Mouse (Mus musculus): ENCODE data around the gene Rapgef3.

Rapgef3 gene

DNA sequence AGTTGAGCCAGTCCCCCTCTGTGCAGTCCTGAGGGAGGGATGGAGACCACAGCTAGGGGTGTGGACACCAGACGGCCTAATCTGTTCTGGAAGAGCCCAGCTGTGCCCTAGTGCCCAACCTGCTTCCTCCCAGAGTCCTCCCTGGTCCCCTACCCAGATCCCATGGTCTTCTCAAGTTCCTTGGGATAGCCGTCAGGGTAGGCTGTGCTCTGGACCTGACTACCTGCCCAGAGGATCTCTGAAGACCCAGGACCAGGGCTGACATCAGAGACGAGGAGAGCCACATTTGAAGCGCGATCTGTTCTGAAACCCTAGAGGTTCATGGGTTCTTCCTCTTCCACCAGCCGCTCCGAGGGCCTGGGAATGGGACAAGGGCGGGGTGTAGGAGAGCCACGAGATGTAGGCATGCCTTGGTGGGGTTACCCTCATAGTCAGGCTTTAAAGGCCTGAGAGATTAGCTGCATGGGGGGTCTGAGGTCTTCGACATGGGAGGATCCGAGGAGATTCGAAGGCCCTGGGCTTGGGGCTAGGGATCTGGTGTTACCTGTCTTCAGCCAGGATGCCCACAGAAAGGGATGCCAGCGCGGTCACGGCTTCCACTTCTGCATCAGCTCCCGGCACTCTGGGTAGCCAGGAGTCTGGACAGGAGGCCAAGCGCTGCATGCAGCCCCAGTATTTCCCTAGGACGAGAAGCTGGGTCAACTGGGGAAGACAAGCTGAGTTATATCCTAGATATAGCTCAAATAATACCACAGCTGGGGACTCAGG lies 25.8 kb upstream of the Rapgef3 start:
- DNase-seq (ENCODE audit: low read depth, low spot score) = no peak

DNA sequence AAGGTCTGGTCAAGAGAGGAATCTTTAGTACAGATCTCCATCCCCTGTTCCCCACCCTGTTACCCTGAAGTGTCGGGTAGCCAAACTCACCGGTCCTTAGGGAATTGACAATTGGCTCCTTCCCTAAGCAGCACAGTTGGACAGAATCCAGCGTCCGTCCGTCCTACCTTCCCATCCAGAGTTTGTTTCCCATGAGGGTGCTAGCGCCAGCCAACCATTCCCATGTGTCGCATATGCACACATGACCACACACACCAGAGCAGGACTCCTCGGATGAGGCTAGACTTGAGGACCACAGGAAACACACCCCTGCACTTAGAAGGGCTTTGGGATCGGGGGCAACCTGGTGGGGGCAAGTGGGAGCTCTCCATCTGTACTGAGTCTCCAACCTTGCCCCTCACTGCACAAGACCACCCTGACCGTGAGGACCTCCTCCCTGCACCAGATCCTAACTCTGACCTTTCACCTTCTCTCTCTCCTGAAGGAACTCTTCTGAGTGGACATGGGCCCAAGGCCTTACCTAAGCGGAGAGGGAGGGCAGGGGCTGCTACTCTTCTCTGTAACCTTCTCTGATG lies 23.4 kb upstream of the Rapgef3 start:
- no peak for DNase-seq (ENCODE audit: low read depth, low spot score)

DNA sequence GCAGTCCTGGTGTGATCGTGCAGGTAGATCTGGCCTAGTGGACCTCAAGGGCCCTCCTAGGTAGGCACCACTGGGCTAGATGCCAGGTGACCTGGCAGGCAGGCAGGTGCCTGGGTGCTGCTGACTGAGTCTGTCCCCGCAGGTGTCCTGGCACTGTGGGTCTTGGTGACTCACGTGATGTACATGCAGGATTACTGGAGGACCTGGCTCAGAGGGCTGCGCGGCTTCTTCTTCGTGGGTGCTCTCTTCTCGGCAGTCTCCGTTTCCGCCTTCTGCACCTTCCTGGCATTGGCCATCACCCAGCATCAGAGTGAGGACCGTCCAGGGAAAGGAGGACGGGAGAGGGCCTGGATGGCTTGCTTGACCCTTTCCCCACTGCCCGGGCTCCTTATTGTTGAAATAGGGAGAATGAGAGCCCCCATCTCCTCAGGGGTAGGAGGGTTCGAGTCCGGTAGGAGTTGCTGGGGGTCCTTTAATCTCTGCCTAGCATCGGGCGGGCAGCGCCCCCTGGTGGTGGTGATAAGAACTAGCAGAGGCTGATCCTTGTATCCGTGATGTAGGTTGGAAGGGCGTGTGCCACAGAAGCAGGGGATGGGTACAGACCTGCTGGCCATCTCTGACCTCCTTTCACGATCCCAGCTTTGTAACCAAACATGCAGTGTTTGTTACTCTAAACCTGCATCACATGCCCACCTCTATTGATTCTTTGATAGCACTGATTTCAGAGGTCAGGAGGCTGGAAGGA lies 22.2 kb upstream of the Rapgef3 start:
- DNase-seq (ENCODE audit: low read depth, low spot score) = no peak

DNA sequence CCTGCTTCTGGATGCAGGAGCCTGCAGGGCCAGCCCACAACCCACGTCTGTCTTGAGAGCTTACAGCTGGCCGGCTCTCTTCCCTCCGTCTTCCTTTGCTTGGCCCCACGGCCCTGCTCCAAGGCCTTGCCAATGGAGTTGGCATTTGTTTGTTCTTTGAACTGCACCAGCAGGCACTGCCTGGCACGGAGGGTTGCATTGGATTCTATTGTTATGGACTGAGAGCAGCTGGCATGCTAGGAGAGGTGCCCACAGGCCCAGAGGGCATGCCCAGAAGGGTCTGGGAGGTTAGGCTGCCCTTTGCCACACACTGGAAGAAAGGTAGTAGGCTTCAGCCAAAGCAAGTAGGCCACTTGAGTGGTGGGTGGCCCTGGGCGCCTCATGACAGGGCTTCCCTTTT lies 21.0 kb upstream of the Rapgef3 start:
- no peak for DNase-seq (ENCODE audit: low read depth, low spot score)

DNA sequence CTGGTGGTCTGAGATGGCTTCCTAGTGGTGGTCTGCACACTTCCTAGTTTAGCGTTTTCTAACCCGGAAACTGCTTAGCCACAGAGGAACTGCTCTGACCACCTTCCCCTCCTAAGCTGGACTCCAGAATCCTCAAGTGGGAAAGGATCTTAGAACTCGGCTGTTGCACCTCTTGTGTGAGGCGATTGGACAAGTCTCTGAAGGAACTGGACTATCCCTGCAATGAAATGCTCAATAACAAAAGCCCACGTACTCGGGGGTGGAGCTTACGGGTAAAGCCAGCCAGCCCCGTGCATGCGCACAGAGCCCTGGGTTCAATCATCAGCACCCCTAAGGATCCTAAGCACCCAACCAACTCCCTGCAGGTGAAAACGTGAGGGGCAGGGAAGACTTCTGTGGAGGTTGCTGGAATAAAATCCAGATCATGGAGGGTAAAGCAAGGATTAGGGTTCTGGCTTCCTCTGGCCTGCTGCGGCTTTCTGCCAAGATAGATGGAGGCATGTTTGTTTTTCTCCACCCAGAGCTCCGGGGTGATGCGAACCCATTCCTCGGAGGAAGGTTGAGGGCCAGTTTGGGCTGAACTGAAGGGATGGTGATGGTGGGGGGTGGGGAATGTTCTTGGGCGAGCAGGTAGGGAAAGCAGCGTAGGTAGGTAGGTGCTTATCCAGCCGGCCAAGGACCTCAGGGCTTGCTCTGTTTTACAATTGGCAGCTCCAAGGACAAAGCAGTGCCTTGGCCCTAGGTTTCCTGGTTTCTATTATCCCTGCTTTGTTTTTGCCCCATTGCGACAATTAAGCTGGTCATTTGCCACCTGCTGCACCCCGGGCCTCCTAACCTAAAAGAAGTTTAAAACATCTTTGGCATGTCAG lies 20.3 kb upstream of the Rapgef3 start:
- DNase-seq (ENCODE audit: low read depth, low spot score) = no peak

DNA sequence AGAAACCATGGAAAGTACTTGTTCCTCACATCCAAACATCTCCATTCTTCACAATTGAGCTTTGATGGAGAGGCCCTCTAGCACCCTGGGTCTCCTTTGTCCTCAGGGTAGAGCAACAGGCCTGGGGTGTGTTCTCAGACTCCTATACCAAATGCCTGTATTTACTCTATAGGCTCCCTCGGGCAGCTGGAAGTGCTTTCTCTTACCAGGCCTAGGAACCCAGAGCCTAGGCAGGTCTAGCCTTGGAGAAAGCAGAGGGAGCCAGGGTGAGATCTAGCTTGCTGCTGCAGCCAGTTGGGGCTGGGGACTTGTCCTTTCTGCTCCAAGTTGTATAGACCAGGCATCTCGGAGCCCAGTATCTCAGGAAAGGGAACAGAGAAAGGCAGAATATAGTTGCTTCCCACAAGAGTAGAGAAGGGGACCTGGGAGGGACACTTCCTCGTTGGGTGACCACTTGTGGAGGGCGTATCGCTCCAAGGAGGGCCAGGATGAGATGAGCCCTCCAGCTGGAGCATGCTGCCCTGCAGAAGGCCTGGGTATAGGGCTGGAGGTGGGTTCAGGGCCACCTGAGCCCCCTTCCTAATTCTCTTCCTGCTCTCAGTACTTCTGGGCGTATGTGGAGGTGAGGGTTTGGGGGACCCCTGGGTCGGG lies 19.5 kb upstream of the Rapgef3 start:
- DNase-seq (ENCODE audit: low read depth, low spot score) = no peak

DNA sequence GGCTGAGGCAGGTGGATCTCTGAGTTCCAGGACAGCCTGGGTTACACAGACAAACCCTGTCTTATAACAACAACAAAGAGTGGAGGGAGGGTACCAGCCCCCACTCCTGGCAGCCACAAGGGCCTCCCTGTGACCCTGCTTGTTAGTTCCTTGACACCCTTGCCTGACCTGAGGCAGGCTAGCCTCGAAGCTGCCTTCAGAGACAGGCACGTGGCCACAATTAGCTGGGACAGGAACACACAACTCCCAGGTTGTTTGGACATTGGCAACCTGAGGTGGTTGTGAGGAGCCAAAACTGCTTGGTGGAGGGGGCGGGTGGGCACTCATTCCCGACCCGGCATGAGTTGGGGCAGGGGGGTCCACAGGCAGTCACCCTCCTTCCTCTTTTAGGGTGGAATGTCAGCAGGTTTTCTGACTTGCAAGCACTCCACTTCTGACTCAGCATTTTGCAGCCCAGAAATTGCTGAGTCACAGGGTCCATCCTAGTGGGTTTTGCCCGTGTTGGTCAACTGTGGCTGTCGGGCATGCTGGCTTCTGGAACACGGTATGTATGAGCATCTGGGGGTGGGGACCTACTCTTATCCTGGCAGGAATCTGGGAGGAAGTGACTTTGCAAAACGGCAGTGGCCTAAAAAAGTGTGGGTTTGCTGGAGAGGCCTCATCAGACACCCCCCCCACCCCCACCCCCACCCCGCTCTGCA lies 18.8 kb upstream of the Rapgef3 start:
- DNase-seq (ENCODE audit: low read depth, low spot score) = no peak

DNA sequence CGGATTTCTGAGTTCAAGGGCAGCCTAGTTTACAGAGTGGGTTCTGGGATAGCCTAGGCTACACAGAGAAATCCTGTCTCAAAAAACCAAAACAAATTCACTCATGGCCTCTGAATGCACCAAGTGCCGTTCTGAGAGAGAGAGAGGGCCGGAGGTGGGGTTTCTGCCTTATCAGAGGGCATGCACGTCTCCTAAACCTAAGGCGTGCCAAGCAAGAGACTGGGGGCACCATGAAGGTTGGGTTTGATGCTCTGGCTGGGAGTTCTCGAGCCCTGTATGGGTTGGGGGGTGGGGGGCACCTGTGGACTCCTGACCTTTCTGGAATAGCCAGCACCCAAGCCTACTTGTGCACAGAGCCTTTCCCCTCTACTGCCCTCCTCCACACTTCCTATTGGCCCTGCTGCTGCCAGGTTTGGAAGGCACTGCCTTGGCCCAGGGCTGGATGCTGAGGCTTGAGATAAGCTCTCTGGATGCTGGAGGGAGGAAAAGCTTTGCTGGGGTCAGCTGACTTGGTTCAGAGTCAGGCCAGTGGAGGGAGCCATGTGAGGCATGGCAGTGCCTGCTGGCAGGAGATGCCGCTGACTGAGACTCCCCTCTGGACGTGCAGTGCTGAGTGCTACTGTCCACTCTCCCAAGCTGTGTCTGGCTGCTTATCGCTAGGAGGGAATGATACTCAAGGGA lies 18.1 kb upstream of the Rapgef3 start:
- no peak for DNase-seq (ENCODE audit: low read depth, low spot score)

DNA sequence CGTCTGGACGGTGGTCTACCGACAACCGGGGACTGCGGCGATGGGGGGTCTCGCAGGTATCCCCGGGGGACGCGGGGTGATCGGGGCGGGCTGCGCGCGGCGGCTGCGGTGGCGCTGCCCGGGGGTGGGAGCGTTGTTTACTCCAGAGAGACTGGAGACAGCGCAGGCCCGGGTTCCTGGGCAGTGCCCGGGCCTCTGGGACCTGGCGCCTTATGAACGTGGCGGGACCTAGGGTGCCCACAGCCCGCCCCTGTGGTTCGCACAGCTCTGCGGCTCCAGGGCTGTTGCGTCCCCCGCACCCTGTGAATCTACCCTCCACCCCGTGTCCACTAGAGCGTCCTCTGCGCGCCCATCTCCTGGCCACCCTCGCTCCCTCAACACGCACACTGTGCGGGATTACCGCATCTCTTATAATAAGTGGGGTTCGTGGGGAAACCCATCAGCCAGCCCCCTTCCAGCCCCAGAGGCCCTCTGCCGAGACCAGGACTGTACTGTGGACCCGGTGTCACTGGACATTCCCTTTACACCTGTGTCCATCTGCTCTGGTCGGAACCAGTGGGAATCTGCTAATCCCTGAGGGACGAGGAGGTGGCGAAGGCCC lies 16.9 kb upstream of the Rapgef3 start:
- no peak for DNase-seq (ENCODE audit: low read depth, low spot score)

DNA sequence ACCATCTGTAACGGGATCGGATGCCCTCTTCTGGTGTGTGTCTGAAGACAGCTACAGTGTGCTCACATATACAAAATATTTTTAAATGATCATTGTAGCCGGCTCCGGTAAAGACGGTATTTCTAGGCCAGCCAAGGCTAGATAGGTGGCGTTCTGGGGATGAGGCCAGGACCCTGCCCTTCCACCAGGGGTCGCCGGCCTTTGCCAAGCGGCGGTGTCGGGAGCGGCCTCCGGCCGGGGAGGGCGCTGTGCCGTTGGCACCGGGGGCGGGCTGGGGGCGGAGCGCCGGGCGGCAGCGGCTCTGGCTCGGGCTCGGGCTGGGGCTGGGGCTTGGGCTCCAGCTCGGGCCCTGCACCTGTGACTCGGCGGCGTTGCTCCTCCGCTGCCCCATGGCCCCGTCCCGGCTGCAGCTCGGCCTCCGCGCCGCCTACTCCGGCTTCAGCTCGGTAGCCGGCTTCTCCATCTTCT lies 16.4 kb upstream of the Rapgef3 start:
- DNase-seq (ENCODE audit: low read depth, low spot score) = no peak

DNA sequence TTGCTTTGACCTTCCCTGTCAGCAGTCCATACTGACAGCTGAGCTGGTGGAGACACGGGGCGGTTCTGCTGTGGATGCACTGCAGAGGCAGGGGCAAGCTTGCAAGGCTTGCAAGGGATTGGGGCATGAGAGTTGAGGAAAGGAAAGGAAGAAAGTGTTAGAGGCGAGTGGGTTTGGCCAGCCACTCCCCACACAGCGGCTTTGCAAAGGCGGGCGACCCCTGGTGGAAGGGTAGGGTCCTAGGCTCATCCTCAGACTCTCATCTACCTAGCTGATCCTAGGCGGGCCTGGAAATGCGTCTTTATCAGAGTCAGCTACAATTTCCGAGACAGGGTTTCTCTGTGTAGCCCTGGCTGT lies 15.0 kb upstream of the Rapgef3 start:
- DNase-seq (ENCODE audit: low read depth, low spot score) = no peak

DNA sequence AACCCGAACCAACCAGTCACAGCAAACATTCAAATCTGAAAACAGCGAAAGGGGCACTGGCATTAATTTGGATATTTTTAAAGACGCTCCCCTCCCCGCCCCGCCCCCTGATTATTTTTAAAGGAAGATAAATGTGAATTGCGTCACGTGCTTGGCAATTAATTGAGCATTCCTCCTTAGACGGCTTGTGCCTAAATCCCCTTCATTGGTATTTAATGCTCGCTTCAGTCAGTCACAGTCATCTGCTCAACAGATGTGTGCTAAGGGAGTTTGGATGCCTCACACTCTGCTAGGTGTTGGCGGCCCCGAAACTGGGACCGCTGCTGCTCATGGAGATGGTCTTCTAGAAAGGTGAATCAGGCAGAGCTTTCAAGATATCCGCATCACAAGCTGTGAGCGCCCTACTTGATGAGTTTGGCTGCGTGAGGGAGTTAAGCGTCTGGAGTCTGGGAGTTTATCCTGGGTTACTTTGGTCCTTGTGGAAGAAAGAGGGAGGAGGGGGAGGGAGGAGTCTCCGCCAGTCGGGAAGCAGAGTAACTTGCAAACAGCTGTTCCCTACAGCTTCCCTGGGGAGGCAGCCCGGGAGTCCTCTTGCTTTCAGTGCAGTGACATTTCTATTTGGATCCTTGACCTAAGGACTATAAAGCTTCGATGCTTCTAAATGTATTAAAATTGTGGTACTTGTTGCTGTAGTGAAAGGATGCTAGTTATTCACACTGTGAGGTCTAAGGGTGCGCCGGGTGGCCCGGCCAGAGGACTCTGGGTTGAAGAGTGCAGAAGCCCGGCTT lies 14.4 kb upstream of the Rapgef3 start:
- DNase-seq (ENCODE audit: low read depth, low spot score) = no peak

DNA sequence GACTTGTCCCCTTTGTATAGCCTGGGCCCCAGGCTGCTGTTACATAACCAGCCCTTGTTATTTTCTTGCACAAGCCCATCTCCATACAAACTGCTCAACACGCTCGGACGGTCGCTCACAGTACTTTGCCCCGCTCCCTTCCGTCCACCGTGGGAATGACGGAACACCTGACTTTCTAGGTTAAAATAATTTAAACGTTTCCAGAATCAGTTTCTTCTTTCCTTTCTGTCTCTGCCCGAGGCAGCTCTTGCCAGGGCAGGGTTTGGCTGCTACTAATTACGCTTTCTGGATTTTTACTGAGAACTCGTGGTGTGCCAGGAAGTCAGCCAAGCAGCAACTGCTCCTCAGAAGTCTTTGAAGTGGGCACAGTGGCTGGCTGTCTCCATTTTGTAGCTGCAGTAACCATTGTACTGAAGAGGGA lies 12.8 kb upstream of the Rapgef3 start:
- no peak for DNase-seq (ENCODE audit: low read depth, low spot score)

DNA sequence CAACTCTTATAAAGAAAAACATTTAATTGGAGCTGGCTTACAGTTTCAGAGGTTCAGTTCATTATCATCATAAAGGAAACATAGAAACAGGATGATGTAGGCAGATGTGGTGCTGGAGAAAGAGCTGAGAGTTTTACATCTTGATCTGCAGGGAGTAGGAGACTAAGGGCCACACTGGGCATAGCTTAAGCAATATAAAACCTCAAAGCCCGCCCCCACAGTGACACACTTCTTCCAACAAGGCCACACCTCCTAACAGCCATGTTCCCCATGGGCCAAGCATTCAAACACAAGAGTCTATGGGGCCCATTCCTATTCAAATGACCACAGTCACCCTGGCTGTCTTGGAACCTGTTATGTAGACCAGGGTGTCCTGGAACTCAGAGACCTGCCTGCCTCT lies 11.8 kb upstream of the Rapgef3 start:
- no peak for DNase-seq (ENCODE audit: low read depth, low spot score)

DNA sequence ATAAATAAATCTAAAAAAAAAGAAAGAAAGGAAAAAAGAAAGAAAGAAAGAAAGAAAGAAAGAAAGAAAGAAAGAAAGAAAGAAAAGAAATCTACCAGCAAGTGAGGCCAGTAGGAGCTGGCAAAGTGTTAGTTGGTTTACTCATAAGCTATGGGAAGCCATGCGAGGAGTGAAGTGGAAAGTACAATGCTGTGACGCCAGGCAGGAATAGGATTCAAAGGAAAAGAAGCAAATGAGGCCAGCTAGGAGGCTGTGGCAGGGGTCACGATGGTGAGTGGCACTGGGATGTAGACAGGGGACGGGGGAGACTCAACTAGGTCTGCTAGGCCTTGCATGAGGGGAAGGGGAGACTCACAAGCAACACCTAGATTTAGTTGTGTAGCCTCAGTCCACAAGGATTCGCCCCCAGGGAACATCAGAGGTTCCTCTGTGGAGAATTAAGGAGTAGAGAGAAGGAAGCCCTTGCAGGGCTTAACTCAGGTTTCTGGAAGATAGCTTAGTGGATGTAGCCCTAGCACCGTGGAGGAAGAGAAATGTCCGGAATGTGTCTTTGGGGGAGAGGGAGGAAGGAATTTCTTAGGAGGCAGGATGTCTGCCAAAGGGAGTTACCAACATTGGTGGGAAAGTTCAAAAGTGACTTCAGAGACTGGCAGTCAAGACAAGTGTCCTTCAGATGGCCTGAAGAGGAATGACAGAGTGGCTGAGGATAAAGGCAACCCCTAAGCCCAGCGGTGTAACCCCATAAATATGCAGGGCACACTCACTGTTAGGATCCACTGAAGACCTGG lies 10.7 kb upstream of the Rapgef3 start, which contains the start of gene Slc48a1:
TSS of gene Slc48a1 (plus strand) at position 210 of the 788 bp plus-strand sequence.
- no peak for DNase-seq (ENCODE audit: low read depth, low spot score)

DNA sequence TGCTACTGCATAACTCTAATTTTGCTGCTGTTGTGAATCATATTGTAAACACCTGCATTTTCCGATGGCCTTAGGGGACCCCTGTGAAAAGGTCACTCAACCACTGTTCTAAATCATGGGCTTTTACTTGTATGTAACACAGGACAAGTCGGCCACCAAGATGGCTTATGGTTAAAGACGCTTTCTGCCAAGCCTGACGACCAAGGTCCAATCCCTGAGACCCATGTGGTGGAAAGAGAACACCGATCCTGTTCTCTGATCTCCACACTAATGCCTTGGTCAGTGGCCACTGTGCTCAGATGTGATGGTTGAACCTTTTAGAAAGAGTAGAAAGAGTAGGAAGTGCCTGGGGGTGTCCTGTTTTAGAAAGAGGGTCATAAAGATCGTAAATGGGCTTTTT lies 9.1 kb upstream of the Rapgef3 start:
- no peak for DNase-seq (ENCODE audit: low read depth, low spot score)

DNA sequence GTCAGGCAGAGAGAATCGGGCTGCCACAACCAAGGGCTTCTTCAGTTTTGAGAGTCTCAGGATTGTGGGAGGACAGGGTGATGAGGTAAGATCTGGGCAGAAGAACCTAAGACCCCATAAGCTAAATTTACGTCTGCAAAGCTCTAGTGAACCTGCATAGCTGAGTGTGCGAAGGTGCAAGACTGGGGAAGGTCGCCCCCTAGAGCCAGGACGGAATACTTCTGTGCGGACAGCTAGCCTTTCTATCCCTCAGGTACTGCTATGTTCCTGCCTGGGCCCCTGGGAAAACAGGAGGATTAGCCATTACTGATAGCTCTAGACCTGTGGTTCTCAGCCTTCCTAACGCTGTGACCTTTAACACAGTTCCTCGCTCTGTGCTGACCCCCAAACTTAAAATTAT lies 8.7 kb upstream of the Rapgef3 start:
- DNase-seq (ENCODE audit: low read depth, low spot score) = no peak

DNA sequence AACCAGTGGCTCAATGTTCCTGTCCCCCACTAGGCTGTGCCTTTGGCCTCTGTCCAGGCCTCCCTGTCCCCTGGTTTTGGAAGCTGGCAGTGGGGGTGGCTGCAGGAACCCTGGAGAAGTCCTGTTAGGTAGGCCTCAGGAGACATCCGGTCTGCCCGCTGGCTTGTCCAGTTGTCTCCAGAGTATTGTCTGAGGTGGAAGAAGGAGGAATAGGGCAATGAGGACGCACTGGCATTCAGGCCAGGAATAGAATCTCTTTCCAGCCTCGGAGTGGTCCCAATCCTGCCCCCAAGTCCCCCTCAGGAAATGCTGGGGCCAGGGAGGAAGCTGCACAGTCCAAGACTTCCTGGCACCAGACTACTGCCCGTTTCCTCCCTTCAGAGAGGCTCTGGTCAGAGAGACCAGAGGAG lies 6.2 kb upstream of the Rapgef3 start:
- DNase-seq (ENCODE audit: low read depth, low spot score) = no peak
